Mouse (Mus musculus): ENCODE data around the gene Tpi1.

GRCm38 (mm10) chr6:124770013-124770412, 44.1 kb downstream of the Tpi1 start:
- TF ChIP-seq USF1 (IDR thresholded peaks at IDR 0.05; ENCODE audit: low read depth) (no peak), SRF (IDR thresholded peaks at IDR 0.05; ENCODE audit: control insufficient read depth, insufficient read length, low read depth) (no peak), CEBPB (IDR thresholded peaks at IDR 0.05; ENCODE audit: insufficient read depth, poor library complexity, severe bottlenecking) (no peak), POLR2A (IDR thresholded peaks at IDR 0.05; ENCODE audit: insufficient read length, low read depth) (no peak), POLR2AphosphoS2 (IDR thresholded peaks at IDR 0.05; ENCODE audit: insufficient read length, low read depth) (no peak), TCF12 (IDR thresholded peaks at IDR 0.05; ENCODE audit: insufficient read depth, poor library complexity, severe bottlenecking) (no peak), MYOD1 (IDR thresholded peaks at IDR 0.05; ENCODE audit: control insufficient read depth in 1 of 3, insufficient read length in 2 of 3, low read depth in 2 of 3) (no peak), MAX (IDR thresholded peaks at IDR 0.05; ENCODE audit: low read depth) (no peak), REST (IDR thresholded peaks at IDR 0.05; ENCODE audit: insufficient read depth, insufficient read length) (no peak), E2F4 (IDR thresholded peaks at IDR 0.05; ENCODE audit: insufficient read depth) (no peak), TCF3 (IDR thresholded peaks at IDR 0.05; ENCODE audit: insufficient read length, low read depth) (no peak), MYOG (IDR thresholded peaks at IDR 0.05; ENCODE audit: control insufficient read depth in 1 of 3, insufficient read depth in 1 of 3, insufficient read length in 2 of 3, low read depth in 2 of 3) (no peak)
